Mouse (Mus musculus) kidney, adult 2 months (tissue): Measurements from ENCODE around the gene Dlgap1.

Experiments
- CTCF ChIP-seq: fragments of 200-500 bp; conservative IDR thresholded peaks from 2 replicates; pipeline ENCODE4 v1.5.1; 2011; ENCODE audit warnings: low read depth, mild to moderate bottlenecking, control low read depth, low read length, moderate library complexity, mixed read lengths; ENCODE audit not compliant: insufficient read depth, insufficient read length
- POLR2A ChIP-seq: fragments of 200-500 bp; IDR thresholded peaks from one replicate; pipeline ENCODE4 v1.6.1; 2011; ENCODE audit warnings: low read depth, low read length, control low read depth

DNA sequence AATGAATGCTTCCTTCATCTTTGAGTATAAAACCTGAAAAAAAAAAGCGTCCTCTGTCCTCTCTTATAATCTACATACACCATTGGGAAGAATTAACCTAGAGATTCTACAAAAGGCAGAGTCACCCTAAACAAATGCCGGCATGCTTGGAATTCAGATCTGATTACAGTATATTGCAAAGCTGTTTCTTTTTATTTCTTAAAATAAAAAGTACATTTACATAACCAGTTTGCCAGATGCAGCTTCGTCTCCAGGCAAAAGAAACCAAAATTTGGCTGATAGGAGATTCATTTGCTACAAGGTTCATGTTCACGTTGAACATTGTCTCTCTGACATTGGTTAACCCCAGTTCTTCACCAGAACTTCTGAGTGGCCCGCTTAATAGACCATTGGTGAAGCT is 347.5 kb downstream of the Dlgap1 start:
- TF ChIP-seq CTCF (no peak), POLR2A (no peak)
